Mouse (Mus musculus) heart, embryonic 10.5 days (tissue): ENCODE results near the gene Cnga1. TPM values are rescaled to one million over a fixed set of nuclear protein-coding genes. Genes with fewer than 3 reads are reported as not detected.
"Not testable (repeated sequence)": the region's sequence is repeated elsewhere in the genome, so short reads cannot be mapped to it uniquely, and the experiment has no call there.

Source experiments
- DNase-seq: peaks from one replicate; pipeline ENCODE4 v3.0.0-alpha.2; 2017; ENCODE audit warnings: low spot score
- H3K27ac ChIP-seq: fragments of 300-500 bp; sonication (generic); 2 replicates; pipeline ENCODE4 v1.5.1; 2016; ENCODE audit warnings: mild to moderate bottlenecking
- H3K27me3 ChIP-seq: fragments of 300-500 bp; sonication (generic); 2 replicates; pipeline ENCODE4 v1.6.1; 2016; ENCODE audit warnings: mild to moderate bottlenecking; ENCODE audit not compliant: poor library complexity, insufficient read depth, severe bottlenecking
- H3K36me3 ChIP-seq: fragments of 300-500 bp; sonication (generic); 2 replicates; pipeline ENCODE4 v1.6.1; 2016; ENCODE audit warnings: mild to moderate bottlenecking, moderate library complexity
- H3K4me1 ChIP-seq: fragments of 300-500 bp; sonication (generic); 2 replicates; pipeline ENCODE4 v1.6.1; 2016; ENCODE audit warnings: mild to moderate bottlenecking
- H3K4me3 ChIP-seq: fragments of 300-500 bp; sonication (generic); 2 replicates; pipeline ENCODE4 v1.5.1; 2016; ENCODE audit warnings: mild to moderate bottlenecking, moderate library complexity
- H3K9me3 ChIP-seq: fragments of 300-500 bp; sonication (generic); 2 replicates; pipeline ENCODE4 v1.6.1; 2016; ENCODE audit warnings: mild to moderate bottlenecking, moderate library complexity
- WGBS: fragments of 180-500 bp; shearing (Covaris S2); methylation state at CpG from one replicate; pipeline ENCODE4 v1.1.7; 2016; 5-methylcytosine and 5-hydroxymethylcytosine counted together
- polyA plus RNA-seq: library from polyadenylated mRNA; unstranded; fragments of >200 nt; fragmentation: Nextera tagmentation; extraction: Ambion mirVana; gene quantifications from 2 replicates; pipeline ENCODE4 v1.2.1, GENCODE M21; 2016

Cnga1 gene
- polyA plus RNA-seq, 1 experiment from 2014 or later: not detected

DNA sequence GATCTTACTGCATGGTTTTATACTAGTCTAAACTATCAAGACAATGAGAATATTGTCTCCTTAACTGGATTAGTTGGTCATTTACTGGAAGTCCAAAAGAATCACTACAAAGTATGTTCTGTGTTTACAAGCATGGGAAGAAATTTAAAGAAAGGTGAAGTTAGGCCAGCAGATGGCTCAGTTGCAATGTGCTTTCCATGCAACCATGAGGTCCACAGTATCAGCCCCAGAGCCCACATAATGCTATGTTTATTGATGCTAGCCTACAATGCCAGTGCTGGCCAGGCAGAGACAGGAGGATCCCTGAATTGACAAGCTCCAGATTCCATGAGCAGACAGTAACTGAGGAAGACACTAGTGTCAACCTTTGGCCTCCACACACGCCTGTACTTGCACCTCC, 23.1 kb downstream of the Cnga1 start:
- no peaks in the 10 kb centered on the region for H3K4me1 ChIP-seq
- no peaks in the 10 kb centered on the region for H3K27me3 ChIP-seq
- no peak overlapping the region for H3K4me3 ChIP-seq
- no peak for DNase-seq
- WGBS: 77% methylated on average over 1 of the region's 1 CpGs
- H3K9me3 ChIP-seq: no peaks in the 10 kb centered on the region
- no peaks in the 10 kb centered on the region for H3K36me3 ChIP-seq
- no peak overlapping the region for H3K27ac ChIP-seq

- H3K27me3 ChIP-seq: no peaks in the 10 kb centered on the region
- H3K9me3 ChIP-seq: no peaks in the 10 kb centered on the region
- H3K27ac ChIP-seq: no peak overlapping the region
- 69% methylated on average over 4 of the region's 4 CpGs for WGBS
- no peaks in the 10 kb centered on the region for H3K36me3 ChIP-seq
- DNase-seq: no peak
- H3K4me1 ChIP-seq: no peaks in the 10 kb centered on the region
- no peak overlapping the region for H3K4me3 ChIP-seq
These were observed 26.7 kb downstream of the Cnga1 start for GRCm38 (mm10) chr5:72617413-72617812.

GRCm38 (mm10) chr5:72603138-72603537, 40.9 kb downstream of the Cnga1 start:
- DNase-seq: no peak
- H3K9me3 ChIP-seq: no peaks in the 10 kb centered on the region
- WGBS: 86% methylated on average over 4 of the region's 4 CpGs

DNA sequence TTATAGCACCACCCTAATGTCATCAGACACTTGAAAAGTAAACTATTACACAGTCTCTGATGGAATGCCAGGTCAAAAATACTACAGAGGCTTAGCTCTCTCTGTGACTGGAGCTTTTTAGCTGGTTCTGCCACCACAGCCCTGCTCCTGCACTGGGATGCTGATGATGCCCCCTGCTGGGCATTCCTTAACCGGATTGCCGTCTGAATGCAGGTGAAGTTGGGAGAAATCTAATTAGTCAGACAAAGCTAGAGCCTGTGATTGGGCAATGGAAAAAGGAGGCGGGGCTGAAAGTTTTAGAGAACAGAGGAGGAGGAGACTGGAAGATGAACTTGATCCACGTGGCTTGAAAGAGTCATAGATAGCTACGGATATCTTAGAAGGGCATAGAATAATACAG, 43.1 kb downstream of the Cnga1 start:
- Histone ChIP-seq H3K27me3 (no peaks in the 10 kb centered on the region), H3K4me3 (no peak overlapping the region), H3K36me3 (no peaks in the 10 kb centered on the region), H3K9me3 (no peaks in the 10 kb centered on the region), H3K4me1 (no peaks in the 10 kb centered on the region), H3K27ac (no peak overlapping the region)
- DNase-seq: peak; percentile 78
- WGBS: 12% methylated on average over 5 of the region's 5 CpGs

More at GRCm38 (mm10) chr5:72603138-72603537, 40.9 kb downstream of the Cnga1 start:
- Histone ChIP-seq H3K4me3 (no peak overlapping the region), H3K36me3 (no peaks in the 10 kb centered on the region), H3K27ac (no peak overlapping the region), H3K27me3 (no peaks in the 10 kb centered on the region), H3K4me1 (no peaks in the 10 kb centered on the region; the same call in 1 of the 2 replicates)

DNA sequence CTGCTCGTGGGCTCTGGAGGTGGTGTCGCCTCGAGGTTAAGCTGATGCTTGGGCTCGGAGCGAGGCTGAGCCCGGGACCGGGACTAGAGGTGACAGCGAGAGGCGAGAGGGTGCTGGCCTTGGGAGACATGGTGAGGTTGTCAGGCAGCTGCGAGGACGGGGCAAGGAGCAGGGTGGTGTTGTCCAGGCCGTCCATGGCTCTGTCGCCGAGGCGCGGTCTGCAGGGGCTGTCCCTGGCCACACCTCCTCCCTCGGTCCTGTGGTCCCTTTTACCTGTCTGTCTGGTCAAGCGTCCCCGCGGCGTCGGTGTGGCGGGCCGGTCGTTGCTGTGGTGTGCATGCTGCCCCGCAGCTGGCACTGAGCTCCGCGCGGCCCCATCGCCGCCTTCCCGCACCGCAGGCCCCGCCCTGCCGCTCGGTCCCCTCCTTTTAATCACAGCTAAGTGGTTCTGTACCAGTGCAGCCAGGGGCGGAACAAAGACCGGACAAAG, 56.8 kb downstream of the Cnga1 start, which contains the start of gene Gm5868:
Gm5868 (minus strand) TSS at position 360 of the 490 bp plus-strand sequence.
- 3% methylated on average over 38 of the region's 38 CpGs for WGBS

GRCm38 (mm10) chr5:72586667-72587191, 57.3 kb downstream of the Cnga1 start:
- H3K36me3 ChIP-seq, DNase-seq, H3K4me1 ChIP-seq, H3K9me3 ChIP-seq, H3K27ac ChIP-seq: not testable (repeated sequence)
- Histone ChIP-seq H3K27me3 (peaks cover 30% of the 10 kb centered on the region), H3K4me3 (peak overlapping the region; percentile 55)
- 44% methylated on average over 25 of the region's 25 CpGs for WGBS

More for the DNA sequence above, 56.8 kb downstream of the Cnga1 start, which contains the start of gene Gm5868:
- H3K4me3 ChIP-seq: peak within 1 kb of the TSS; percentile 55
- H3K27me3 ChIP-seq: peaks cover 30% of the 10 kb centered on the region
- H3K27ac ChIP-seq: no peak within 1 kb of the TSS
- no peak for DNase-seq
- H3K36me3 ChIP-seq: no peaks in the 10 kb centered on the region
- no peaks in the 10 kb centered on the region for H3K9me3 ChIP-seq
- H3K4me1 ChIP-seq: peaks cover 8% of the 10 kb centered on the region

- H3K36me3 ChIP-seq, DNase-seq, H3K4me1 ChIP-seq, H3K4me3 ChIP-seq, H3K9me3 ChIP-seq, H3K27ac ChIP-seq: not testable (repeated sequence)
- H3K27me3 ChIP-seq: peaks cover 34% of the 10 kb centered on the region
- 49% methylated on average over 7 of the region's 7 CpGs for WGBS
These were observed 58.0 kb downstream of the Cnga1 start for GRCm38 (mm10) chr5:72586122-72586521.

- DNase-seq, H3K4me1 ChIP-seq, H3K9me3 ChIP-seq, H3K36me3 ChIP-seq: not testable (repeated sequence)
- Histone ChIP-seq H3K27me3 (peaks cover 28% of the 10 kb centered on the region), H3K27ac (0 out of 2 replicates have a peak within 1 kb of the TSS, but pooled peaks have one; percentile 49), H3K4me3 (peak within 1 kb of the TSS; percentile 62)
- WGBS: 6% methylated on average over 19 of the region's 21 CpGs
These were observed 63.1 kb downstream of the Cnga1 start, which contains the start of gene Zar1 for GRCm38 (mm10) chr5:72580970-72581332. Zar1 (minus strand) TSS chr5:72581254.

DNA sequence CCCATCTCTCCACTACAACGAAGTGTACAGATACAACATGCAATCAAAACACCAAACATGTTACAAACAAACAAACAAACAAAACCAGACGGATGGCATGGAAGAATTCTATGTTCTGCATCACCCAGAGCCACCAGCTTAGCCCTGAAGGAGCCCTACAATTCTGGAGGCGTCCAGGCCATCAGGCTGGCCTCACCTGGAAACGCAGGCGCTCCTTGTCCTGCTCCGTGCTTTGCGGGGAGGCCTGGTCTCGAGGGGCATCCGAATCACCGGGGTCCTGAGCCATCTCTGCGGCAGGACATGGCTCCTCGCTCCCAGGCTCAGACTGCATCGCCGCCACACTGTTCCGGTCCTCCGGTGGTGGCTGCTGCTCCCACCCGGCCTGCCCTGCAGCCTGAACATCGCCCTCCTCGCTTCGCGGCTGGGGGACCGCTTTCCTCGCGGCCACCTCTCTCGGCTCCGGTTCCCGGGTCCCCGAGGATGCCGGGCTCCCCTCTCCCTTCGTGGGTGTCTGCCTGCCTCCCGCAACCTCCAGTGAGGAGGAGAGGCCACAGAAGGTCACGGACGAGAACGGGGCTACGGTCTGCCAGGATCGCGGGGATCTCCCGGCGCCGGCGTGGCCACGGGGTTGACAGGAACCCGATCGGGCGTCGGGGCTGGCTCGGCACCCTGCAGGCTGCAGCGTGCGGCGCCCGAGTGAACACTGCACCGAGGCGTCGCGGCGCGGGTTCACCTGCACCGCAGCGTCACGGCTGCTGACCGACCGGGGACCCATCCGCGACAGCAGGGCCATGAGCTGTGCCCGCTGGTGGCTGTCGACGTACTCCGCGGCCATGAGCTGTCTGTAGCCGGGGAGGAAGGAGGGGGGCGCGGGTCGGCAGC, 63.7 kb downstream of the Cnga1 start:
- 4% methylated on average over 70 of the region's 73 CpGs for WGBS
- peak; percentile 80 for DNase-seq
- not testable (repeated sequence) for H3K36me3 ChIP-seq, H3K4me1 ChIP-seq, H3K9me3 ChIP-seq
- Histone ChIP-seq H3K27ac (0 out of 2 replicates have a peak overlapping the region, but pooled peaks have one; percentile 49), H3K27me3 (peaks cover 23% of the 10 kb centered on the region), H3K4me3 (peak overlapping the region; percentile 62)

DNA sequence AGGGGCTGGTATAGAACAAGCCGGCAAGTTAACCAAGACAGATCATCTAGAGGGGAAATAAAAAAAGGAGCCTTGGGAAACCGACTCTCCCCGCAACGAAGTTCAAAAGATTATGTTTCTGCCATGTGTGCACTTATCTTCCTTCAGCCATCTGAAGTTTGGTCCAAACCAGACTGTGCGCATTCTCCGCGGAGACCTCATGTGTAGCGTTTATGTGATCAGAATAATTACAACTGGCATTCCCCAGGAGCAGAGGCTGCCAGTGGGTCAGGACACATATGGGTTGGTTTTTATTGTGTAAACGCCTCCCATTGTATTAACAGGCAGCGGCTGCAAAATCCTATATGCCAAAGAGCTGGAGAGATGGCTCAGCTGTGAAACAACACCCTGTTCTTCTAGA, 64.5 kb downstream of the Cnga1 start:
- not testable (repeated sequence) for H3K4me3 ChIP-seq, H3K4me1 ChIP-seq, DNase-seq, H3K36me3 ChIP-seq, H3K9me3 ChIP-seq, H3K27ac ChIP-seq
- 72% methylated on average over 10 of the region's 10 CpGs for WGBS
- H3K27me3 ChIP-seq: peaks cover 23% of the 10 kb centered on the region

GRCm38 (mm10) chr5:72565621-72566020, 78.5 kb downstream of the Cnga1 start:
- Histone ChIP-seq H3K27ac (no peak overlapping the region), H3K27me3 (no peaks in the 10 kb centered on the region), H3K4me1 (no peaks in the 10 kb centered on the region), H3K36me3 (no peaks in the 10 kb centered on the region), H3K9me3 (no peaks in the 10 kb centered on the region; the same call in 1 of the 2 replicates), H3K4me3 (no peak overlapping the region)
- WGBS: 87% methylated on average over 5 of the region's 5 CpGs
- no peak for DNase-seq

- H3K4me3 ChIP-seq, H3K27me3 ChIP-seq, H3K27ac ChIP-seq, H3K4me1 ChIP-seq, H3K36me3 ChIP-seq, H3K9me3 ChIP-seq, DNase-seq: not testable (repeated sequence)
- WGBS: 43% methylated on average over 2 of the region's 2 CpGs
These were observed 80.9 kb downstream of the Cnga1 start for GRCm38 (mm10) chr5:72563183-72563582.

GRCm38 (mm10) chr5:72560976-72561628, 83.0 kb downstream of the Cnga1 start:
- H3K36me3 ChIP-seq: no peaks in the 10 kb centered on the region; the same call in 1 of the 2 replicates
- no peak for DNase-seq
- no peak overlapping the region for H3K27ac ChIP-seq
- H3K27me3 ChIP-seq: no peaks in the 10 kb centered on the region
- H3K4me1 ChIP-seq: 0 out of 2 replicates have a peak, but pooled peaks cover 9% of the 10 kb centered on the region
- H3K9me3 ChIP-seq: no peaks in the 10 kb centered on the region
- 60% methylated on average over 3 of the region's 3 CpGs for WGBS
- no peak overlapping the region for H3K4me3 ChIP-seq
